Mouse (Mus musculus) urinary bladder, adult 18-20 months (tissue): ENCODE data around the gene Ercc8.

Experiments used
- DNase-seq, 2 experiments: peaks; one replicate each; pipeline ENCODE4 v3.0.0; 2022; ENCODE audit warnings: low spot score in 2 of 2, mixed read lengths in 2 of 2

Gene Ercc8

DNA sequence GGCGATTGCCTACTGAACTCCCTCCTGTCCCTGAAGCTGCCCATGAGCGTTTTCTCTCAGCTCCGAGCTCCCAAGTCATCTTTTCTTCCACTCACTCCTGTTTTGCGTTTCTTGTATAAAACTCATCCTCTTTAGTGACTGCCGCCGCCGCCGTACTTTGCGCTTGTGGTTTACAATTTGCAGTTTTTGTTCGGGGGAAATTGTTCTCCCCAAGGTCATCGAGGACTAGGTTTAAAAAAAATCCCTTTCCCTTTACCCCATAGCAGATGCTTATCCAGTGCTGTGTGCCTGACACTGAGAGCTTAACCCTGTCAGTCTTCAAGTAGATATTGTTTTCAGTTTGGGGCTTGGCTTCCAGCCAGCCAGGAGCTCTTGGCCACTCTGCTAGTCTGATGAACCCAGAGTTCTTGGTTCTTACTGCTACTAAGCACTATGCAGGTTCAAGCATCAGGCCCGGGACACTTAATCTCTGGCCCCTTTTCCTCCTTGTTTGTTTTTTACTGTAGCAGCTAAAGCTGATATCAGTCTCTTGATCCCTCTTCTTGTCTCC lies 56.8 kb downstream of the Ercc8 start:
- no peak for DNase-seq

GRCm38 (mm10) chr13:108219773-108220172 lies 61.2 kb downstream of the Ercc8 start:
- no peak for DNase-seq

DNA sequence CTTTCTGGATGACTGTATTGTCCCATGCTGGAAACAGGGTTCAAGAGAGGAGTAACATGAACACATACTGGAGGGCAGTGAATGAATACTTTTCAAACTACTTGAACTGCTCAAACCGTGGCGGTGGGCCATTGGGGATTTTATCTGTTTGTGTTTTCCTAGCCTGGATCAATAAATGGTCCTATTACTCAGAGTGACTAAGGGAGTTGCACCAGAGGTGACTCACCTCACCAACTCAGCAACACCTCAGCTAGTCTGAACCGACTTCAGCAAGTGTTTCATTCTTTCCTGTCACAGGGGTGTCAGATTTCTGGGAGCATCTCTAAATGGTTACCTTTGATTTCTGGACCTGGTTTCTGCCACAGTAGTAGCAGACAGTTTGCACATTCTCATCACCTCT lies 70.7 kb downstream of the Ercc8 start:
- DNase-seq = peak in 1 of 2 experiments; percentile 13

DNA sequence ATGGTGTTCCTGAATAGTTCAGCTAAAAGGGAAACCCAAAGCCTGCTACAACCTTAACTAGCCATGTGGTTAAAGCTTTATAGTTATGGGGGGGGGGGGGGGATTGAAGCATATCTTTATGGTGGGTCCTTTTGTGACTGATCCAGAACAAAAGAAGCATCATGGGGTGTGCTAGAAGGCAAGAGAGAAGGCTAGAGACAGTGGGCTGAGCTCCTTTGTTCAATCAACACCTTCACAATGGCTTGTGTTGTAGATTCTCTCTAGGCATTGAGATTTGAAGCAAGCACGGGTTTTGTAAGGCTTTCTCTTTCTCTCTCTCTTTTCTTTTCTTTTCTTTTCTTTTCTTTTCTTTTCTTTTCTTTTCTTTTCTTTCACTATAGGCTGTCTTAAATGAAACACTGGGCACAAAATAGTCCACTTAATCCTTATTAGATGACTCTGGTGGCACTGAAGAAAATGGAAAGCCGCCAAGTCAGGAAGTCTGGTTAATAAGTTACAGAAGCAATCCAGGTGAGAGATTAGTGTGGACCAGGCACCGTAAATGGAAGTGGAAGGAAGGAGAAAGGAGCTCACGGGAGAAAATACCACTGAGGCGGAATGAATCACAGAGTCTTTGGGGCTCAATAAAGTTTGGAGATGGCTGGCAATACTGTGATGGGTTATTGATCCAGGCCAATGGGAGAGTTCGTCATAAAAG lies 71.3 kb downstream of the Ercc8 start:
- no peak for DNase-seq

- DNase-seq = no peak
These were observed 81.5 kb downstream of the Ercc8 start for GRCm38 (mm10) chr13:108240012-108240411.

DNA sequence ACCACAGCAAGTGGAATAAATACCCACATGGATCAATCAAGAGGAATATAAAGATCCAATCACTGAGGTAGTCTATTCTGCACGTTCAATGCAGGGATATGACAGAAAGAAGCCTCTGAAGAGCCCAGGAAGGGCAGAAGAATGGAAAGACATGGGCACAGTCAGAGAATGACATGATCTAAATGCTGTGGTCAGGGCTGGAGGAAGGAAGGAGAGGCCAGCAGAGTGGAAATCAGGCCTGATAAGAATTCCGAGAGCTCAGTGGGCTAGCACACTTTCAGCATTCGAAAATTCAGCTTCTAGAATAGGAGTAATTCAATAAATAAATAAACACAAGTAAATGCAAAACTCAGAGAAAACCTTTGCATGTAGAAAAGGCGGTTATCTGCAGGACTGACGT lies 83.2 kb downstream of the Ercc8 start:
- no peak for DNase-seq
